Mouse (Mus musculus) midbrain, embryonic 16.5 days (tissue): ENCODE results near the gene Gas6. TPM values are rescaled to one million over a fixed set of nuclear protein-coding genes. Genes with fewer than 3 reads are reported as not detected.

ENCODE experiments used
- ATAC-seq: fragments of 200-750 bp; cut with Nextera tagmentation; 2 replicates; pipeline ENCODE4 v1.8.0; 2017; ENCODE audit warnings: moderate TSS enrichment
- H3K27ac ChIP-seq: fragments of 300-500 bp; sonication (generic); 2 replicates; pipeline ENCODE4 v1.5.1; 2014; ENCODE audit warnings: mild to moderate bottlenecking, low read length, mixed read lengths
- H3K27me3 ChIP-seq: fragments of 300-500 bp; sonication (generic); 2 replicates; pipeline ENCODE4 v1.6.1; 2014; ENCODE audit warnings: low read depth, low read length, mixed read lengths; ENCODE audit not compliant: control insufficient read depth, insufficient read depth
- H3K36me3 ChIP-seq: fragments of 300-500 bp; sonication (generic); 2 replicates; pipeline ENCODE4 v1.6.1; 2014; ENCODE audit warnings: mild to moderate bottlenecking, low read length, moderate library complexity, mixed read lengths; ENCODE audit not compliant: control insufficient read depth, insufficient read depth
- H3K4me1 ChIP-seq: fragments of 300-500 bp; sonication (generic); 2 replicates; pipeline ENCODE4 v1.6.1; 2014; ENCODE audit warnings: mild to moderate bottlenecking, low read length, mixed read lengths; ENCODE audit not compliant: control insufficient read depth, insufficient read depth
- H3K4me2 ChIP-seq: fragments of 300-500 bp; sonication (generic); 2 replicates; pipeline ENCODE4 v1.6.1; 2014; ENCODE audit warnings: mild to moderate bottlenecking, low read length, mixed read lengths
- H3K4me3 ChIP-seq: fragments of 300-500 bp; sonication (generic); 2 replicates; pipeline ENCODE4 v1.5.1; 2014; ENCODE audit warnings: low read depth, mild to moderate bottlenecking, low read length, moderate library complexity, mixed read lengths
- H3K9ac ChIP-seq: fragments of 300-500 bp; sonication (generic); 2 replicates; pipeline ENCODE4 v1.6.1; 2014; ENCODE audit warnings: low read depth, low read length, mixed read lengths
- H3K9me3 ChIP-seq: fragments of 300-500 bp; sonication (generic); replicated peaks from 2 replicates; pipeline ENCODE4 v1.6.1; 2014; ENCODE audit warnings: mild to moderate bottlenecking, low read length, mixed read lengths; ENCODE audit not compliant: control insufficient read depth, poor library complexity, severe bottlenecking
- WGBS: fragments of 180-500 bp; shearing (Covaris S2); extraction: QIAGEN DNeasy Blood & Tissue Kit; methylation state at CpG from one replicate; pipeline ENCODE4 v1.1.7; 2014; 5-methylcytosine and 5-hydroxymethylcytosine counted together
- polyA plus RNA-seq: library from polyadenylated mRNA; unstranded; fragments of >200 nt; fragmentation: Nextera tagmentation; extraction: Ambion mirVana; gene quantifications from 2 replicates; pipeline ENCODE4 v1.2.1, GENCODE M21; 2015

Gene Gas6
- polyA plus RNA-seq, 1 experiment from 2014 or later = 45.7 TPM

DNA sequence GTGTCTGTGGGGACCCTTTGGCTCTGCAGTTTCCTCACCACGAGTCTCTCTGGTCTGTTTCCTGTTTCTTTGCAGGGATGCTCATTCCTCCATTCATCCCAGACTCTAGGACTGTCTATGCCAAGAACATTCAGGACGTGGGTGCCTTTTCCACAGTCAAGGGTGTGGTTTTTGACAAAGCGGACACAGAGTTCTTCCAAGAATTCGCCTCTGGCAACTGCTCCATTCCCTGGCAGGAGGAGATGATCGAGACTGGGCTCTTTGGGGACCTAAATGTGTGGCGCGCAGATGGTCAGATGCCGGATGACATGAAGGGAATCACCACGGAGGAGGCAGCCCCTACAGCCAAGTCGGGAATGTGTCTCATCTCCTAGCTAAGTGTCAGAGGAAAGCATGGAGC is 78.4 kb downstream of the Gas6 start:
- Histone ChIP-seq H3K4me3 (no peak overlapping the region), H3K27ac (no peak overlapping the region), H3K27me3 (no peaks in the 10 kb centered on the region), H3K4me1 (no peaks in the 10 kb centered on the region), H3K36me3 (no peaks in the 10 kb centered on the region), H3K9ac (no peak overlapping the region), H3K9me3 (no peaks in the 10 kb centered on the region), H3K4me2 (no peak overlapping the region)
- 78% methylated on average over 10 of the region's 10 CpGs for WGBS
- no peak for ATAC-seq

Other genes starting within 250 kb of the Gas6 start
- 0.29 TPM in 1 of 2 replicates, not detected in the other for gene Adprhl1, start 240.3 kb downstream of the Gas6 start, polyA plus RNA-seq
- gene Dcun1d2, start 206.4 kb downstream of the Gas6 start, polyA plus RNA-seq = 35.5 and 35.9 TPM in 2 replicates
- gene Tmco3, start 206.3 kb downstream of the Gas6 start, polyA plus RNA-seq = 45.1 and 54.1 TPM in 2 replicates
- gene Tfdp1, start 155.7 kb downstream of the Gas6 start, polyA plus RNA-seq = 87.2 and 96.5 TPM in 2 replicates
- not detected in 2 replicates for gene Atp4b, start 97.7 kb downstream of the Gas6 start, polyA plus RNA-seq
- not detected in 2 replicates for gene Grk1, start 89.4 kb downstream of the Gas6 start, polyA plus RNA-seq
- 0.32 and 1.0 TPM in 2 replicates for gene Tmem255b, start 59.3 kb downstream of the Gas6 start, polyA plus RNA-seq
- gene 1700029H14Rik, start 68.0 kb upstream of the Gas6 start, polyA plus RNA-seq = not detected in 2 replicates
- gene Rasa3, start 183.1 kb upstream of the Gas6 start, polyA plus RNA-seq = 29.3 and 33.2 TPM in 2 replicates
- 1.4 and 1.9 TPM in 2 replicates for gene Cfap97d2, start 211.4 kb upstream of the Gas6 start, polyA plus RNA-seq